Mouse (Mus musculus): Measurements from ENCODE around the gene Ston2.

The Ston2 gene

GRCm38 (mm10) chr12:91707807-91708206, 80.4 kb downstream of the Ston2 start:
- no peak for DNase-seq (ENCODE audit: low read depth, low spot score)

- peak; percentile 39 for DNase-seq (ENCODE audit: low read depth, low spot score)
Measured at GRCm38 (mm10) chr12:91703533-91703932, 84.7 kb downstream of the Ston2 start.

DNA sequence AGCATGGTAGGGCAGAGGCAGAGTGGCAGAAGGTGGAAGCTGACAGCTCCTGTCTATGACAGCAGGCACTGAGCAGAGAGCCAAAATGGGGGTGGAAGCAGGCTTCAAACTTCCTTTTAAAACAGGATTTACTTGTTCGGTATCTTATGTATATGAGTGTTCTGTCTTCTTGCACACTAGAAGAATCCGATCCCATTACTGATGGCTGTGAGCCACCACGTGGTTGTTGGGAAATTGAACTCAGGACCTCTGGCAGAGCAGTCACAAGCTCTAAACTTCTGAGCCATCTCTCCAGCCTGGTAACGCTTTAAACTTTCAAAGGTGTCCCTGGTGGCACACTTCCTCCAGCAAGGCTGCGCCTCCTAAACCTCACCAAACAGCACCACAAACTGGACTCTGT, 85.4 kb downstream of the Ston2 start:
- DNase-seq (ENCODE audit: low read depth, low spot score): no peak

GRCm38 (mm10) chr12:91699451-91700141, 88.6 kb downstream of the Ston2 start:
- no peak for DNase-seq (ENCODE audit: low read depth, low spot score)

GRCm38 (mm10) chr12:91696231-91696630, 92.0 kb downstream of the Ston2 start:
- no peak for DNase-seq (ENCODE audit: low read depth, low spot score)

GRCm38 (mm10) chr12:91695761-91696160, 92.4 kb downstream of the Ston2 start:
- no peak for DNase-seq (ENCODE audit: low read depth, low spot score)

GRCm38 (mm10) chr12:91694748-91695147, 93.4 kb downstream of the Ston2 start:
- no peak for DNase-seq (ENCODE audit: low read depth, low spot score)

- no peak for DNase-seq (ENCODE audit: low read depth, low spot score)
Measured at GRCm38 (mm10) chr12:91693566-91693965, 94.6 kb downstream of the Ston2 start.

GRCm38 (mm10) chr12:91692991-91693390, 95.2 kb downstream of the Ston2 start:
- no peak for DNase-seq (ENCODE audit: low read depth, low spot score)

DNA sequence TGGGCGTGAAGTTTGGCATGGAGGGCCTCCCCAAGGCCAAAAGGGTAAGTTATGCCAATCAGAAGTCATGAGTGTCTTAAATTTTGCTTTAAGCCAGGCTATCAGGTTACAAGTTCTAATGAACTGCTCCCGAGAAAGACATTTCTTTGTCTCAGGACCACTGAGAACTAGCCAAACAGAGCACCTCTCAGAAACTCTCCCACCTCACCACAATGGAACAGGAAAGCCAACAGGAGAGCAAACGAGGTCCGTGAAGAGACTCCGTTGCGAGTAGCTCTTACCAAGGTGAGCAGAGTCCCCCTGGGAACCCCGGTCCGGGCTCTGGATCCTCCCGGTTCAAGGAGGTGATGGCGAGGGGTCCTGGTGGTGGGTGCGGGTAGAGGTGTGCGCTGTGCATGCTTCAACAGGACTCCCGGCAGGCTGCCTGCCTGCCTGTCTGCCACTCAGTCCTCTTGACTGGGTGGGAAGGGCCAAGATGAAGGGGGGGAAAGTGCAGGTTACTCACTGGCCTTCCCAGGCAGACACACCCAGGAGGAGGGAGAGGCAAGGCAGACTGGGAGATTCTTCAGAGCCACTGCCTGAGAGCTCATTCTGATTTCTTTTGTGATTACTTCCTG, 102.4 kb downstream of the Ston2 start:
- DNase-seq (ENCODE audit: low read depth, low spot score): no peak

- DNase-seq (ENCODE audit: low read depth, low spot score): no peak
Measured at GRCm38 (mm10) chr12:91684840-91685415, 103.3 kb downstream of the Ston2 start.

- DNase-seq (ENCODE audit: low read depth, low spot score): no peak
Measured at GRCm38 (mm10) chr12:91684101-91684839, 103.9 kb downstream of the Ston2 start.

GRCm38 (mm10) chr12:91683549-91684100, 104.6 kb downstream of the Ston2 start:
- DNase-seq (ENCODE audit: low read depth, low spot score): no peak

DNA sequence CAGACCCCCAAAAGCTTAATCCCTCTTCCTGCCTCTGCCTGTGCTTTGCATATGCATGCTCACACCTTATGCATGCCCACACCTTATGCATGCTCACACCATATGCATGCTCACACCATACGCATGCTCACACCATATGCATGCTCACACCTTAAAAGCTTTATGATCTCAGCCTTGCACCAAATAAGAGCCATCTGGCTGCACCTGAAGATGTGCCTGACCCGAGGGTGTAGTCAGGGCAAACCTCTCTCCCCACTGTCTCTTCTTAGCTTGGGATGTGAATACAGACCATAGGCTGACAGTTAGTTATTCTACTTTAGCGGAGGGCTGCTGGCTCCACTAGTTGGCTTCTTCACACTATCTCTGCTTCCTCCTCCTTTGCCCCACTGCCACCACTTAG, 105.1 kb downstream of the Ston2 start:
- no peak for DNase-seq (ENCODE audit: low read depth, low spot score)

DNA sequence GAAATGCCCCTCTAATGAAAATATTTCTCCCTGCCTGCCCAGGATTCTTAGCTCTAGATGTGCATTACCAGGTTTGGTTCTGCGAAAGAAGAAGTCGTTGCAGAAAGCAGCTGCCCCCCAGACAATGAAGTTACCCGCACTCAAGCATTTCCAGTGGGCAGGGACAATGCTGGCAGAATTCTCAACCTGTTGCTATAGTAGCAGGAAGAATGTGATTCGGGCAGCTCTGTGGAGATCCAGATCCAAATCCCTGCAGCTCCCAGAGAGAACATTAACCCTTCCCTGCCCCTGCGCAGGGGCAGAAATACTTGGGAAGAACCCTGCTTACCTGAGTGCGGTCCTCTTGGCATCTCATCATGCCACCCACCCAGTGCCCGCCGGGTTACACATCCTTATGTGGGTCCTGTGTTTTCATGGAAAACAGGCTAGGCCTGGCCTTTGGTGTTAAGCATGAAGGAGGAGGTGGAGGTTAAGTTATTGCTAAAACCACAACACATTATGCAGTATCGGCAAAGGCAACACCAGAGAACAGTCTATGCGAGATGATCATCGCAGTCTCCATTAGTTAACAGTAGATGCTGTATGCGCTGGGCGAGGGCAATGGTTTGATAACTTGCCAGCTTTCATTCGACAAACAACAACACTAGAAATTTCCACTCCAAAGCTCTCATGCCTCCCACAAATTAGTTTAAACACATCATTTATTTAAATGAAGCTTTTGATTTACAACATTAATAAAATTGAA, 108.7 kb downstream of the Ston2 start:
- DNase-seq (ENCODE audit: low read depth, low spot score): no peak

DNA sequence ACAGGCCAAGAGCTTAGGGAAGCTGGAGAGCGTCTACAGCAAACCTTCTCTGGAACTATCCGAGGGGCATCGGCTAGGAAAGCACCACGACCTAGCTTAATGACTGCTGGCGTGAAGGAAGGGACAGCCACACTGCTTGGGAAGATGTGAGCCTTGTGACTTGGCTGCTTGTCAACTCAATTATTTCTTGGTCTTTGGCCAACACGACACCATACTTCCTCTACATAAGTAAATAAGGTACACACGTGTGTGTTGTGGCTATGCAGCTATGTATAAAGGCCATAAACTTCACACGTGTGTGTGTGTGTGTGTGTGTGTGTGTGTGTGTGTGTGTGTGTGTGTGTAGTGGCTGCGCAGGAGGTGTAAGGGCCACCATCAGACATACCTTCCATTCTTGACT, 112.2 kb downstream of the Ston2 start:
- peak; percentile 6 for DNase-seq (ENCODE audit: low read depth, low spot score)

DNA sequence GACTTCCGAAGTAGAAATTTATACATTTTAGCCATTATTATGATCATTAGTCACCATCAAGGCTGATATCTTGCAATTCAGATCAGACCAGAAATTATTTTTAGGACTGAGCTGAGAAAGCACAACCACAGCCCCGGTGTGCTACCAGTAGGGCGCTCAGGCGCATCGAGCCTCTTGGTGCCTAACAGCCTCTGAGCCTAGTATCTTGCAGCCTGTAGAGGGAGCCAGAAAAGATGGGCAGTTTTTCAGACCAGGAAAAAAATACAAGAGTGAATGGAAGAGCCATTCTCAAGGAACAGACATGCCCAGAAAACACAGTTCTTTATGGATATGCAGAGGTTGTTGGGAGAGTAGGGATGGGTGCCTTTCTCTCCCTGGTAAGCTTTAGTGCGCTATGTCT, 115.0 kb downstream of the Ston2 start:
- peak; percentile 6 for DNase-seq (ENCODE audit: low read depth, low spot score)

GRCm38 (mm10) chr12:91672528-91672927, 115.7 kb downstream of the Ston2 start:
- DNase-seq (ENCODE audit: low read depth, low spot score): no peak

- DNase-seq (ENCODE audit: low read depth, low spot score): no peak
Measured at GRCm38 (mm10) chr12:91668529-91669245, 119.5 kb downstream of the Ston2 start.

GRCm38 (mm10) chr12:91667741-91668140, 120.4 kb downstream of the Ston2 start:
- peak; percentile 35 for DNase-seq (ENCODE audit: low read depth, low spot score)

- DNase-seq (ENCODE audit: low read depth, low spot score): no peak
Measured at GRCm38 (mm10) chr12:91666607-91667006, 121.6 kb downstream of the Ston2 start.

Data from 3T3-L1 (cell line).